ENCODE assay signal across 14 mouse cellular contexts in genomic region chr2:14200879-14201445, GRCm38 (mm10). TPM values are rescaled to one million over a fixed set of nuclear protein-coding genes. Genes with fewer than 3 reads are reported as not detected.
"Had no signal": no experiment of that assay in that cellular context is flagged by ENCODE, and none has a peak within 500 bp of the region (broad histone marks: within the 10 kb centered on the region; RNA-seq: fewer than 3 reads in every experiment).

No protein-coding gene starts in this region.

RNA-seq across cellular contexts. Expression of gene Tmem236, which starts 26.6 kb away (rescaled TPM):
- total RNA-seq: heart, adult 18-20 months; heart, postnatal 10 days; heart, postnatal 25 days; left cerebral cortex, postnatal 14 days had no signal
- polyA plus RNA-seq: gonadal fat pad, adult 2 months; heart, embryonic 10.5 days; heart, embryonic 14.5 days; hindbrain, embryonic 10.5 days; hindbrain, embryonic 12.5 days; inflammation-experienced regulatory T-cells, adult 6 months; limb, embryonic 10.5 days; limb, embryonic 12.5 days; liver, embryonic 11.5 days; liver, embryonic 13.5 days had no signal
